Mouse (Mus musculus) cerebellum, adult 2 months (tissue): ENCODE measurements at regions not wholly inside any gene's neighbourhood (a gene's known extent, or its start where the extent isn't known, plus 50 kb on each side); places are given as distances from the start of the nearest gene placed in this dataset.

Source experiments
- CTCF ChIP-seq: fragments of 200-500 bp; IDR thresholded peaks from 2 replicates; pipeline ENCODE4 v1.5.1; 2011; ENCODE audit warnings: low read depth, mild to moderate bottlenecking, control low read depth, low read length, moderate library complexity, borderline replicate concordance; ENCODE audit not compliant: insufficient read depth
- POLR2A ChIP-seq: fragments of 200-500 bp; IDR thresholded peaks from 2 replicates; pipeline ENCODE4 v1.6.1; 2011; ENCODE audit warnings: low read length, control low read depth, borderline replicate concordance; ENCODE audit not compliant: insufficient read depth

DNA sequence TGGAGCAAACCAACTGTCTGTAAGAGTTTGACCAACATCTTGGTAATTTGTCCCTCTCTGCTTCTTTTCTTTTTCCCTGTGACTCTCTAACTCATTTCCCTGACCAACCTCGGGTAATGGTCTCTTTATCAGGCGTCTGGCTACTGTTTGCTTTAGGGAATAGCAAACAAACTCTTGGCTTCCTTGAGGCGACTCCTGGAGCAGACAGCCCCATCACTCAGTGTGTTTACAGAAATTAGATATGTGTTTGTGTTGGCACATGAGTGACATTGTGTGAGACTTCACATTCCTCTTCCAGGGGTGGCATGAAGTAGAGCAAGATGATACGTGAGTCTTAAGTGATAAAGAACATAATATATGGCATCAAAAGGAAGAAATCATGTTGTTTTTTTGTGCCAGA, 195.7 kb upstream of the Hhip start:
- TF ChIP-seq CTCF (no peak), POLR2A (no peak)
